Mouse (Mus musculus): Measurements from ENCODE around the gene 4833427G06Rik. TPM values are rescaled to one million over a fixed set of nuclear protein-coding genes. Genes with fewer than 3 reads are reported as not detected.
"Not testable (repeated sequence)": the region's sequence is repeated elsewhere in the genome, so short reads cannot be mapped to it uniquely, and the experiment has no call there.

Gene 4833427G06Rik
- total RNA-seq (2021): not detected

DNA sequence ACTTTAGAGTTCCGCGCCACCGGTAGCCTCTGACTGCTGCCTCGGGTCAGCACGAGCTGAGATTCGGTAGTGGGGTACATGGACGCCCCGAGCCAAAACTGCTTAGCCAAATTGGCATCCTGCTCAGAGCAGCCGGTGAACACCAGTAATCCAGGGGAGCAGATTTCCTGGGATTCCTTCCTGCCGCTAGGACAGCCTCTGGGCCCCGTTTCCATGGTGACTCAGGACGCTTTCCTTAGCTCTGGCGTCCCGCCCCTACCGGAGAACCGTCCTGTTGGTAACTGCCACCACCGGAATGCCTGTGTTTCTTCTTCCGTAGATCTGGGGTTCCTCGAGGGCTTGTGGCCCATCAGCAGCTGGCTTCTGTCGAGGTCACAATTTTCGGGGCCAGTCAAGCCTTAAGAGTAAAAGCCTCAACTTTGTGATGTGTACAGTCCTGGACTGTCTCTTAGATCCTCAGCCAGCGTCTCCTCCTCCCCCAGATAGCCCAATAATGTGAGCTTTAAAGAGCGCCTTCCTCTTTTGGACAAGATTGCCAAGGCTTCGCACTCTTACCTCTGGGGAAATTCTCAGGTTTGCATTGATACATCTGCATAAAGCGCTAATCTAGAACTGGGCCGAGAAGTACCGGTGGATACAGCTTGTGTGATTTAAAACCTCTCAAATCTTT, at the start of gene 4833427G06Rik:
4833427G06Rik (minus strand) TSS at position 323 of the 670 bp plus-strand sequence.
- intact Hi-C loops (cut with DNase I): no loop called here
- peak; percentile 10 to 17 for DNase-seq (ENCODE audit: low spot score in 2 of 2)

DNA sequence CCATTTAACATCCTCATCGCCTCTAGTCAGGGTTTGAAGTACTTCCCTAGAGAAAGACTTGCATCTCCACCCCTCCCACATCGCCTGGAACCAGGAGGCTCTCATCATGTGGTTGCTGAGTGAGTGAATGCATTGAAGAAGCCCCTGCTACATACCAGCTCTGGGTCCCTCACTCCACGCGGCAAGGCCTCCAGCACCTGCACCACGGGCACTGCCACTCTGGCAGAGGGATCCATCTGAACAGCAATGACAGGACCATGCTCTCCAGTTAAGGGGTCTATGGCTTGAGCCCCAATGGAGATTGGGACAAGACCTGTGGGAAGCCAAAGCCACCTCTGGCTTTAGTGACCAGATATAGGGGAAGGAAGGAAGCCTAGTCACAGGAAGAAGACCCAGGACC, 45.4 kb upstream of the 4833427G06Rik start:
- intact Hi-C loops (cut with DNase I): no loop called here
- no peak for DNase-seq (ENCODE audit: low spot score in 2 of 2)

DNA sequence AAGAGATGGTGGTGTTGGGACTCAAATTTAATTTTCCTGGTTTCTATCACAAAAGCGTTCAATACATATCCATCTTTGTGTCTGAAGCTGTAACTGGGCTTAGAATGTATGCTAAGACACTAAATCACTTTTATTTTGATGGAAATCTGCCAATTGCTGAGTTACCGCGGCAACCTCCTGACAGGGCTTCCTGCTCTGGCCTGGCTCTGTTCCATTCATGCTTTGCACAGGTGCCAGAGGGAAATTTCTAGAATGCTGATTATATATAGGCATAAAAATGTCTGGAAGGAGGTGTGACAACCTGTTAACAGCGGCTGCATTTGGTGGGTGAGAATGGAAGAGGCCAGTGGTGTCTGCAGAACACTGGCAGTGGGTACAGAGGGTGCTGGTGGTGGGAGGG, 44.6 kb upstream of the 4833427G06Rik start:
- intact Hi-C loops (cut with DNase I): no loop called here
- no peak for DNase-seq (ENCODE audit: low spot score in 2 of 2)

DNA sequence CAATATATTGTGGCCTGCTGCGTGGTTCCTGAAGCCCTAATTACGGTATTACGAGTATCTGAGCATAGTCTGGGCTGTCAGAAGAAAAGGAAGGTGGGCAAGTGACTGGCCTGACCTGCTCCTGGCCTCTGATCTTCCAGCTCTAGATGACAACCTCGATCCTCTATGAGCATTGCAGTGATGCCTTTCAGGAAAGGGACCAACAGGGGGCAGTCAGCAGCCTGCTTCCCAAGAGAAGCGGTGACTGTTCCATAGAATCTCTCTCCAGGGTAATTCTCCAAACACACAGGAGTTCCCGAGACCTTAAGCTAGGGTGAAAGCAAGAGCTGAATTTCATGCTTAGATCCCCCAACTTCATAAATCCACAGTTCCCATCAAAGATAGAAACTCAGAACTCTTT, 42.3 kb upstream of the 4833427G06Rik start:
- no peak for DNase-seq (ENCODE audit: low spot score in 2 of 2)
- intact Hi-C loops (cut with DNase I): no loop called here

DNA sequence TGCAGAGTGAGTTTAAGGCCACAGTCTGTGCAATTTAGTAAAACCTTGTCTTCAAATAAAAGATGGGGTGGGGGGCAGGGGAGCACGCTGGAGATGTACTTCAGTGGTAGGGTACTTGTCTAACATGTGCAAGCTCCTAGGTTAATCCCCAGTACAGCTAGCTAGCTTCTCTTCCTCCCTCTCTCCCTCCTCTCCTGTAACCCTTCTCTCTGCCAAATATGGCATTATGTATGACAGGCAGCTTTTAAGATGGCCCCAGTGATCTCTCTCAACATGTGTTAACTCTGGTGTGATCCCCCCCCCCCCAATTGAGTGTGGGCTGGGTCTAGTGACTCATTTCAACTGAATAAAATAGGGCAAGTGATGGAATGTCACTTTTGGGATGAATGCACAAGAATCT, 41.6 kb upstream of the 4833427G06Rik start:
- intact Hi-C loops (cut with DNase I): no loop called here

DNA sequence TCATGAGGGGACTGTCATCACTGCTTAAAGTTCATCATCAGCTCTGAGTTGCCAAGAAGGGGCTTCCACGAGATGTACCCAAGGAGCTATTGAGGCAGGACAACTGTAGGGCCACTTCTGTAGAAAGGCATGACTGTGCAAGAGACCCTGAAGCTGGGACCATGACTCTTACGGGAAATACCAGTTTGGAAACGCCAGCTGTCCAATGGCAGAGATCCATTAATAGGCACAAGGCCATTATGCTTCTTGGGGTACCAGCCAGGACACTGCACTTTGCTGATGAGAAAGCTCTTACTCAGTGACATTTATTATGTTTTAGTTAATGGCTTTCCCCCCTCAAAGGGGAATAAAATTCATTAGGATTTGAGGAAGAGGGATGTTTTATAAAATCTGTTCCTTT, 38.8 kb upstream of the 4833427G06Rik start:
- no peak for DNase-seq (ENCODE audit: low spot score in 2 of 2)
- intact Hi-C loops (cut with DNase I): no loop called here

More for the DNA sequence above, 41.6 kb upstream of the 4833427G06Rik start:
- no peak for DNase-seq (ENCODE audit: low spot score in 2 of 2)

DNA sequence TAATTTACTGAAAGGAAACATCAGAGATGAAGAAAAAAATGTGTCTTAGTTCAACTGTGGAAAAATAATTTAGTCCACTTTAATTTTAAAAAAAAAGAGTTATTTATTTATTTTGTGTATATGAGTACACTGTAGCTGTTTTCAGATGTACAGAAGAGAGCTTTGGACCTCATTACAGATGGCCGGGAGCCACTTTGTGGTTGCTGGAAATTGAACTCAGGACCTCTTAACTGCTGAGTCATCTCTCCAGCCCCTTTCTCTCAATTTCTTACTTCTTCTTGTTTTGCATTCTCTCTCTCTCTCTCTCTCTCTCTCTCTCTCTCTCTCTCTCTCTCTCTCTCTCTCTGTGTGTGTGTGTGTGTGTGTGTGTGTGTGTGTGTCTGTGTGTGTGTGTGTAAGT, 37.5 kb upstream of the 4833427G06Rik start:
- not testable (repeated sequence) for DNase-seq (ENCODE audit: low spot score in 2 of 2)
- intact Hi-C loops (cut with DNase I): loop anchor here (5.0 kb wide), 1 partner anchor 132 kb away; the partner anchor contains the start of gene Sik2

DNA sequence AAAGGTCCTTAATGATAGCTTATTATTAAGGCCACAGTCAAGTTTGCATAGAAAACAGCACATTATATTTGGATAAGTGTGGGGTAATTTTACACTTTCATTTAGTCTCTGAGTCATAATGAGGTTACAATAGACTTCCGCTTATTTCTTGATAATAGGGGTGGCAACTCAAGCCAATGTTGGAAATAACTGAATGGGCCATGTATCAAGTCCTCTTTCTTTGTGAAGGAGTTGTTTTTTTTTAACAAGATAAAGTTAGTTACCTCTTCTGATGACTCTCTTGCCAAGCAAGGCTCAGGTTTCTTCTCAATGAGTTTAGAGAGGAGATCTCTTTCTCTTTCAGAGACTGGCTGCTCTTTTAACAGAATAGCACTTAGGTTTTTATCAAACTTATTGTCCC, 36.4 kb upstream of the 4833427G06Rik start:
- intact Hi-C loops (cut with DNase I): loop anchor here (5.0 kb wide), 1 partner anchor 131 kb away; the partner anchor contains the start of gene Sik2
- DNase-seq (ENCODE audit: low spot score in 2 of 2): no peak

DNA sequence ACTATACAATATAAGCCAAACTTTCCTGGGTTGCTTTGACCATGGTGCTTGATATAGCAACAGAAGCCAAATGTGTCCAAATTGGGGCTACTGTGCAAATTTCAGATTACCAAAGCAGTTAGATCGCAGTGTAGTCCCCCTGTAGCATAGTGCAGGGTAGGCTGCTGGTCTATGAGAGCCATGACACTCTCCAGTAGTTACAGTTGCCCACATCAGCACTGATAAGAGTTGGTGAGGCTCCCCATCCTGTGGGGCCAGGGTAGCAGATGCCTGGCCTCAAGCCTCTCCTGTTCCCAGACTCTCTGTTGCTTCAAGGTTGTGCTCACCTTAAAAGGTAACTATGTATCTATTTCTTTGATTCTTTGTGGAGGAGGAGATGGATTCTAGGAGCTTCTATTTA, 36.0 kb upstream of the 4833427G06Rik start:
- no peak for DNase-seq (ENCODE audit: low spot score in 2 of 2)
- intact Hi-C loops (cut with DNase I): loop anchor here (5.0 kb wide), 1 partner anchor 131 kb away; the partner anchor contains the start of gene Sik2

DNA sequence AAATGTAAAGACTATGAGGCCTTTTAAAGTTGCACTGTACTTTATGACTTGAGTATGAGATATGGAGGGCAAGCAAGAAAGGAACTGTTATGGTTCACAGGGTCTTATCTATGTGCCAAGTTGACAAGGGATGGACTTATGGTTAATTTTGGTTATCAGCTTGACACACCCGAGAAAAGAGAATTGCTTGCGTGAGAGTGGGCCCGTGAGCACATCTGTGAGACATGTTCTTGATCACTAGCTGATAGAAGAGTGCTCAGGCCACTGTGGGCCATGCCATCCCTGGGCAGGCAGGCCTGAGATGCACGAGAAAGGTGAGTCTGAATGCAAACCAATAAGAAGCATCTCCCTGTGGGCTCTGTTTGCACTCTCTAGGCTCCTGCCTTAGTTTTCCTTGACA, 35.6 kb upstream of the 4833427G06Rik start:
- DNase-seq (ENCODE audit: low spot score in 2 of 2): no peak
- intact Hi-C loops (cut with DNase I): loop anchor here (5.0 kb wide), 1 partner anchor 130 kb away; the partner anchor contains the start of gene Sik2

DNA sequence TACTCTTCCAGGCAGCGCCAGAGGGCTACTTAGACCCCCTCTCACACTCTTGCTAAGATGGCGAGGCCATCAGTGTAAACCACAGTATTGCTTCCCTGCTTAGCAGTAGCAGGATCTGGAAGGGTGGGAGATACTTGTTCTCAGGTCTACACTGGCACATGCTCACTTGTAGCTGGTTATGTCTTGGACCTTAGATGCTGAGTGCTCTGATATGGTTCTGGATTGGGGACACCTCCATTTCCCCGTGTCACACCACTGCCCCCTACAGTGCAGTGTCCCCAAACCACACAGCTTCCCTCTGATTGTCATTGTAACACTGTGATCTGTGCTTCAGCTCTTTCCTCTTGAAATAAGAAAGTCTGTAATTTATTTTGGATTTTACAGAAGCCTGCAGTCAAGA, 35.1 kb upstream of the 4833427G06Rik start:
- DNase-seq (ENCODE audit: low spot score in 2 of 2): peak; percentile 19 to 35
- intact Hi-C loops (cut with DNase I): loop anchor here (5.0 kb wide), 1 partner anchor 130 kb away; the partner anchor contains the start of gene Sik2

DNA sequence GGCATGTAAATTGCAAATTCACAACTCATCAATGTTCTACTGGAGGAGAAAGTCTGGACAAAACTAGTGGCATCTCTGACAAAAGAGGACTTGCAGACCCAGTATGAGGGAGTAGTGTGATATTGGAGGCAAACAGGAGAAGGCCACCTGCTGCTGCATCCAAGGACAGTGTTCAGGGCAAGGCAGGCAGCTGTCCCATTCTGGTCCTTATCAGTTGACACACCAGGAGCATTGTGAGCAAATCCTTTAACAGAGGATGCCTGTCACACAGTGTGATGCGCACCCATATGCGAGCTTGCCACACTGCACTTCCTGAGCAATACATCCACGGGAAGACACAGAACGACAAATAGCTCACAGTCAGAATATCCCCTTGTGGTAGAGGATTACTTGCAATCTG, 12.9 kb upstream of the 4833427G06Rik start:
- no peak for DNase-seq (ENCODE audit: low spot score in 2 of 2)
- intact Hi-C loops (cut with DNase I): no loop called here

DNA sequence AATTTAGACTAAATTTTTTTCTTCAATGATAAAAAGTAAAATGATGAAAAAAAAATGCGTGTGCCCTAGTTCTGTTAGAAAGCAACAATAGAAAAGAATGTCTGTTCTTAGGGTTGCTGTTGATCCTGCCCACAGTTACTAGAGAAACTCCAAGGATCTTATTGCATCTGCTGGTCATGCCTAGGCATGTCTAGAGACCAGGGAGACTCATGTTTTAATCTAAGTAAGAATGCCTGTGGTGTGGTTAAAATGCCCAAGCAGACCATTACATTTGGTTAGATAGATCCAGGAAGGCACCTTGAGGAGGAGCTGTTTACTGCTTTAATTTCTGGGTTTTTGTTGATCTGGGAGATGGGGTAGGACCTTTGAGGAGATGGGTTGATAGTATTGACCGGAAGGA, 3.9 kb upstream of the 4833427G06Rik start:
- intact Hi-C loops (cut with DNase I): no loop called here
- no peak for DNase-seq (ENCODE audit: low spot score in 2 of 2)

DNA sequence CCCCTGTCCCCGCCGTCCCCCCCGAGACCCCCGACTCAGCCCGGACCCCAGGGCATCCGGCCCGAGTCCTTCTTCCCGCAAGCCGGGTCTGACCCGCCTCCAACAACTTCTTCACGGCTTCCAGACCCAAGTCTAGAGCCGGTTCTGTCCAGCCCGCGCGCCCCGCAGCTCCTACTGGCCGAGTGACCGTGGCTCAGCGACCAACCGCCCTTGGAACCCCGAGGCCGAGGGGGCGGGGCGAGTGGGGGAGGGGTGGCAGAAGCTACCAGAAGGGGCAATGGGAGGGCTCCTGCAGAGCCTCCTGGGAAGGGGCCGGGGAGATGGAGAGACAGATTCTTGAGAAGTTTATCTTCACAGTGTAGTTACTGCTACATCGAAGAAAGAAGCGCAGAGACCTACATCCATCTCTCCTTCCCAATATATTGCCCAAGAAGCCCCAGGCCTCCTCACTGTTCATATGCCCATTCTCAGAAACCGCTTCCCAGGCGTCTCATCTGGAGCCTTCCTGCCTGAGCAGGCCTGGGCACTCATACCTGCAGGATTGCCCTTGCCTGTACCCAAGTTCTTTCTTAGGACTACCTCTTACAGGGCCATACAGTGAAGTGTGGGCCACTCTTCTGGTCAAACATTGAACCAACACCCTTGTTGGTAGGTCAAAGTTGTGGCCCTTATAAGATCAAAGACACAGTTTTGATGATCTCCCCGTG, 2.1 kb upstream of the 4833427G06Rik start:
- DNase-seq (ENCODE audit: low spot score in 2 of 2): peak in 1 of 2 experiments; percentile 12

DNA sequence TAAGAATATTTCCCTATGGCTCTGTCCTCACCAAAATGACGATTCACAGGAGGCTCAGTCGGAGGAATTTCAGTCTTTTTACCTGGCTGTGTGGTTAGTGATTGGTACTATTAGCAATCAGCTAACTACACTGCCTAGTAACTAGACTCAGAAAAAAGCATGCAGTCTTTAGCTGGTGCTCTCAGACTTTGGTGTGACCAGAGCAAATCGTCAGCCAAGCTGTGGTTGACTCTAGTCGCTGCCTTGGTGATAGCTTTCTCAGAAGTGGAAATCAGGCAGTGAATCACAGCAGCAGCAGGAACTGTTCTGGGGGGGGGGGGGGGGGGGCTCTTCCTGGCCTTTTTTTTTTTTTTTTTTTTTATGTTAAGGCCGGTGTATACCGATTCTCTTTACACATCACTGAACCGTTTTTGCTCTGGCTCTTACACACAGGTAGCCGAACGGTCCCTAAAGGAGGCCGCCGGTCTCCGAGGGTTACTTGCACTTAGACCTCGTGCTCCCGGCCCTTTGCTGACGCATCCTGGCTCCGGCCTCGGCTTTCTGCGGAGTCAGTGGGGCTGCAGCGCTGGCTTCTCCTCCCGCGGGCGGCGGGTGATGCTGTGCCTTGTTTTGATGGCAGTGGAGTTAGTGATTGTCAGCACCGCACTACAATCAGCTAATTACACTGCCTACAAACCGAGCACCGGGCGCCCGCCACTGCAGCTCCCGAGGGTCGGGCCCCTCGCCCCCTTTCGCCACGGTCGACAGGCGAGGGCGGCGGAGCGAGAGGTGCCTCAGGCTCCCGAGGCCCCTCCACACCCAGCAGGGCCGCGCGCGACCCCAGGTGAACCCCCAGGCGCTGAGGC, 1.3 kb upstream of the 4833427G06Rik start:
- peak; percentile 19 to 37 for DNase-seq (ENCODE audit: low spot score in 2 of 2)
- intact Hi-C loops (cut with DNase I): no loop called here

More for the DNA sequence above, 2.1 kb upstream of the 4833427G06Rik start:
- intact Hi-C loops (cut with DNase I): no loop called here

DNA sequence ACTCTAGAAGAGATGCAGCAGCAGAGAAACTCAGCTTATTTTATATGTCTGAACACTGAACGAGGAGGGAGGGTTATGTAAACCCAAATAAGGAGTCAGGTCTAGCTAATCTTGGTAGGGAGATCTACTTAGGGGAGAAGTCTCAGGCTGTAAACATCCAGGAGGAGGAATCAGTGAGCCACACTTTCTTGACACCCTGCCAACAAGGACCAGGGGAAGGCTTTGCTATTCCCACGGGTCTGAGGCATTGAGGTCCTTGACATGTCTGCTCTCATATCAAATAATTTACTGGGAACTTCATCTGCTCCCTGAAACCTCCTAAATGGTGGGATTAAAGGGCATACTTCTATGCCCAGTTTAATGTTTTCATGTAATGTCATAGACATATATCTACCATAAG, 5.6 kb downstream of the 4833427G06Rik start:
- DNase-seq (ENCODE audit: low spot score in 2 of 2): no peak
- intact Hi-C loops (cut with DNase I): no loop called here

DNA sequence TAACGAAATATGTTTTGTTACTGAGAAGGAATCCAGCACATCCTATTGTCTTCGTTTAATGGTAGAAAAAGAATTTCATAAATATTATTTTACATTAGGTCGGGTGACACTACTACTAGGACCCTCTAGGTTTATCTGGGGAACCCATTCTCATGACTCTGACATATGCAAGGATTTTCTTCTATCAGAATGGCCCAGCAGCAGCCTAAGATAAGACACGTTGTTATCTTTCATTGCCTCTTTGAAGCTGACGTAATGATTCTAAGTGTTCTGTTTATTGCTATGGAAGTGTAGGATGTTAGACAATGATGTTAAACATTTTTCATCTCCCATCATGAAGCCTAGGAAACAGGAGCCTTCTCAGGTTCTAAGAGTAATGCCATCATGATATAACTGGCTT, 8.2 kb downstream of the 4833427G06Rik start:
- DNase-seq (ENCODE audit: low spot score in 2 of 2): no peak
- intact Hi-C loops (cut with DNase I): no loop called here

DNA sequence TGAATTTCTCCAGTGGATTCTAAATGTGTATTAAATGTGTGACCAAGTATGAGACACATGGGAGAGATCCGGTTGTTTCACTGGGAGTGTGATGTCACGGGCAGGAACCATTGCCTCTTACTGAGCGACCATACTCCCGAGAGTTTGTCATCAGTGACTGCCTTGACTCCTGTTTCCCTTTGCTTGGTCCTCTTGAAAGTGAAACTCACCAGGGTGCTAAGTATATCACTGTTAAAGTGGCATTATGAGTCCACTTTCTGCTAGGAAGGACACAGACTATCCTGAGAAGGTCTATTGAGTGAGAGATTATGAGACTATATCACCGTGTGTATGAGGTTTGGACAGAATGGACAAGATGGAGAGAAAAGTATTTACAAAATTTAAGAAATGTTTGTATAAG, 20.3 kb downstream of the 4833427G06Rik start:
- DNase-seq (ENCODE audit: low spot score in 2 of 2): no peak
- intact Hi-C loops (cut with DNase I): no loop called here

DNA sequence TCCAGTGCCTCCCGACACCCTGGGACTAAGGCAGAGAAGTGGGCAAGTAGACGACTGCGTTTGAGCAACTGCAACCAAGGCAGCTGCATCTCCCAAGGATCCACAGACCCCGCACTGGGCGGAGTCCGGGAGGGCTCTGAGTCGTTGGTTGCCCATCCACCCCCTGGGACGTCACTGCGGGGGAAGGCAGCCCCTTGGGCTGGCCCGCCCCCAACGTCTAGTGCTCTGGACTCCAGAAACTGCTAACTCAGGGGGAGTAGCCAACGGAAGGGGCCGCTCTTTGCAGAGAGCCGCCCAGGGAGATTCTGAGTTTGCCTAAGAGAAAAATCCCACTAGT, 24.9 kb downstream of the 4833427G06Rik start, which contains the start of gene Layn:
Layn (minus strand) TSS at position 116 of the 337 bp plus-strand sequence.
- intact Hi-C loops (cut with DNase I): no loop called here
- peak; percentile 34 to 43 for DNase-seq (ENCODE audit: low spot score in 2 of 2)
